Mouse (Mus musculus): ENCODE measurements at regions not wholly inside any gene's neighbourhood (a gene's known extent, or its start where the extent isn't known, plus 50 kb on each side); places are given as distances from the start of the nearest gene placed in this dataset.
A peak's percentile ranks its signal among the peaks of the same experiment; 100 is the strongest.

DNA sequence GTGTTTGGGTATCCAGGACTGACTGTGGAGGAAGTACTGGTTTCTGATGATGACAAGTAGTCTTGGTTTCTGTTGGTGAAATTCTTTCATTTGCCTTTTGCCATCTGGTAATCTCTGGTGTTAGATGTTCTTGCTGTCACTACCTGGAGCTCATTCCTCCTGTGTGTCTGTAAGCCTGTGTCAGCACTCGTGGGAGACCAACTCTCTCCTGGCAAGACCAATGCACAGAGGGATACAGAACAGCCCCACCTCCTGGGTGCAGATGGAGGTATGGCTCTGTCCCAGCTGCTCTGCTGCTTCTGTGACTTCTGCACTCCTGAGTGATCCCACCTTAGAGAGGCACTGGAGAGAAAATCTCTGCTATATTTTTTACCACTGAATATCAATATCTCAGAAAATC, 285.4 kb downstream of the Csnka2ip start:
- no peak for ATAC-seq
- WGBS: 62% methylated on average over 1 of the region's 1 CpGs
- Histone ChIP-seq H3K9ac (ENCODE audit: low read length) (no peak overlapping the region), H3K4me2 (ENCODE audit: low read length) (no peak overlapping the region), H3K9me3 (replicated peaks; ENCODE audit: control insufficient read depth, low read length) (no peaks in the 10 kb centered on the region), H3K27me3 (replicated peaks; ENCODE audit: control insufficient read depth, insufficient read depth, low read length) (no peaks in the 10 kb centered on the region), H3K4me3 (ENCODE audit: low read depth, low read length) (no peak overlapping the region), H3K36me3 (ENCODE audit: control insufficient read depth, insufficient read depth, low read length) (no peaks in the 10 kb centered on the region), H3K4me1 (ENCODE audit: control insufficient read depth, insufficient read depth, low read length) (no peaks in the 10 kb centered on the region), H3K27ac (ENCODE audit: low read depth, low read length) (no peak overlapping the region)
- DNase-seq (ENCODE audit: low spot score): no peak

DNA sequence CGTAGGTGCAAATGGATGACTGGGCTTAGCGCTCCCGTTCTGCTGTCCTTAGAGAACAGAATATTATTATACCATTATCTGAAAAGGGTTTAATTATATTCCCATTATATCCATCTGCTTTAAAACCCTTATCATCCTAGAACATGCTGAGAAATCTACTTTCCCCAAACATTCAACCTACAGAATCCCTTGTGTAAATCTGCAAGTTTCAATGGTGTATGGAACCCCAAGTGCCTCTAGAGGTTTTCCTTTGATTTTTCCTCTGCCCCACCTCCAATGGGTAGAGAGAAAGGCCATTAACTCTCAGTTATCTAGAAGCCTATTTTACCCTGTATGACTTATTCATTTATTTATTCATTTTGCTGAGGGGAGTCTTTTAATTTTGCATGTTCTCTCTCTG, 308.7 kb downstream of the Csnka2ip start:
- Histone ChIP-seq H3K4me1 (ENCODE audit: control insufficient read depth, insufficient read depth, low read length) (no peaks in the 10 kb centered on the region), H3K27me3 (replicated peaks; ENCODE audit: control insufficient read depth, insufficient read depth, low read length) (no peaks in the 10 kb centered on the region), H3K27ac (ENCODE audit: low read depth, low read length) (no peak overlapping the region), H3K4me2 (ENCODE audit: low read length) (no peak overlapping the region), H3K36me3 (ENCODE audit: control insufficient read depth, insufficient read depth, low read length) (no peaks in the 10 kb centered on the region), H3K9ac (ENCODE audit: low read length) (no peak overlapping the region), H3K9me3 (replicated peaks; ENCODE audit: control insufficient read depth, low read length) (no peaks in the 10 kb centered on the region), H3K4me3 (ENCODE audit: low read depth, low read length) (no peak overlapping the region)
- 91% methylated on average over 3 of the region's 3 CpGs for WGBS
- no peak for DNase-seq (ENCODE audit: low spot score)
- ATAC-seq: no peak

DNA sequence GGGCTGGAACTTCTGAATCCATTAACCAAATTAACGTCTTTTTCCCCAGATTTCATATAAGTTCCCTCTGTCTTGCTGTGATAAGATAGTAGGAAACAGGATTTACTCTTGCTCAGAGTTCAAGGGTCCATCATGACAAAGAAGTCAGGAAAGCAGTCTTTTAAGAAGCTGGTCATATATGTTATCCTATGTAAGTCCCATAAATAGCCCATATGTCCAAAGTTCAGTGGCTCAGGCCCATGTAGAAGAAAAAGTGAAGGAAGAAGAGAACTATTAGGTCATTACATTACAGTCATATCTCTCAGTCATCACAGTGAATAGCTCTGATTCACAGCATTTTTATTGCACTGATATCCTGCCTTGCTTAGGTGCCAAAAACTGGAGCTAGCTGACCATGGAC, 316.9 kb downstream of the Csnka2ip start:
- 81% methylated on average over 1 of the region's 1 CpGs for WGBS
- H3K9ac ChIP-seq (ENCODE audit: low read length): no peak overlapping the region
- no peaks in the 10 kb centered on the region for H3K9me3 ChIP-seq (replicated peaks; ENCODE audit: control insufficient read depth, low read length)
- DNase-seq (ENCODE audit: low spot score) (no peak), ATAC-seq (no peak)
- H3K27ac ChIP-seq (ENCODE audit: low read depth, low read length): no peak overlapping the region
- no peaks in the 10 kb centered on the region for H3K36me3 ChIP-seq (ENCODE audit: control insufficient read depth, insufficient read depth, low read length)
- H3K4me3 ChIP-seq (ENCODE audit: low read depth, low read length): no peak overlapping the region
- H3K4me1 ChIP-seq (ENCODE audit: control insufficient read depth, insufficient read depth, low read length): no peaks in the 10 kb centered on the region
- no peaks in the 10 kb centered on the region for H3K27me3 ChIP-seq (replicated peaks; ENCODE audit: control insufficient read depth, insufficient read depth, low read length)
- H3K4me2 ChIP-seq (ENCODE audit: low read length): no peak overlapping the region

DNA sequence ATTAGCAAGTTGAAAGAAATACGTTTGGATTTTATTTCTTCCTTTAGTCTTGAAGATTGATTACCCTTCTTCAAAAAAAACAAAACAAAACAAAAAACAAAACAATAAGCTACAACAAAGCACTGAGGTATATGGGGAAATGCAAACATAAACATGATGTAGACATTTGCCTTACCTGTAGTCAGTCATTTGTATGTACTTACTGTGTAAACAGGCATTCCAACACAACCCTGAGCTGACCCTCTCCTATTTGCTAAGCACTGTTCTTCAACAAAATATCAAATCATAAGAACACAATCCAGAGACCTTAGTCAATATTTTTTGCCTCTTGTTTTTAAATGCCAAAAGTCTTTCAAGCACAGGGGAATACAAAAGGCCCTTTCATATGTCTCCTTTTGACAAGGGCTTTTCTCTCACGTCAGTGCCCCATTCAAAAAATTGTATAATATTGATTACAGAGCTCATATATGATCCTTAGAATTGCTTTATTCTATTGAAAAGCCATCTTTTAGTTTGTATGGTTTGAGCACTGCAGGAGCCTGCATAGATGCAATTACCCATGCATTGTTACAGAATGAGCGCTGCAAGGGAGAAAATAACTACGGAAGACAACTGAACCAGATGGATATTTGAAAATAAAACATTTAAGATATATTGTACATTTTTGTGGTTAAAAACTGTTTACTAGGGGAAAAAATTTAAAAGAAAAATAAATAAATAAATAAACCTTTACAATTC, 326.2 kb downstream of the Csnka2ip start:
- Histone ChIP-seq H3K9ac (ENCODE audit: low read length) (no peak overlapping the region), H3K4me1 (ENCODE audit: control insufficient read depth, insufficient read depth, low read length) (peaks cover 9% of the 10 kb centered on the region; the same call in 1 of the 2 replicates), H3K27me3 (replicated peaks; ENCODE audit: control insufficient read depth, insufficient read depth, low read length) (no peaks in the 10 kb centered on the region), H3K9me3 (replicated peaks; ENCODE audit: control insufficient read depth, low read length) (no peaks in the 10 kb centered on the region), H3K27ac (ENCODE audit: low read depth, low read length) (no peak overlapping the region), H3K4me2 (ENCODE audit: low read length) (no peak overlapping the region), H3K36me3 (ENCODE audit: control insufficient read depth, insufficient read depth, low read length) (no peaks in the 10 kb centered on the region), H3K4me3 (ENCODE audit: low read depth, low read length) (no peak overlapping the region)
- 12% methylated on average over 4 of the region's 4 CpGs for WGBS
- peak; percentile 58 for ATAC-seq
- DNase-seq (ENCODE audit: low spot score): peak; percentile 18

DNA sequence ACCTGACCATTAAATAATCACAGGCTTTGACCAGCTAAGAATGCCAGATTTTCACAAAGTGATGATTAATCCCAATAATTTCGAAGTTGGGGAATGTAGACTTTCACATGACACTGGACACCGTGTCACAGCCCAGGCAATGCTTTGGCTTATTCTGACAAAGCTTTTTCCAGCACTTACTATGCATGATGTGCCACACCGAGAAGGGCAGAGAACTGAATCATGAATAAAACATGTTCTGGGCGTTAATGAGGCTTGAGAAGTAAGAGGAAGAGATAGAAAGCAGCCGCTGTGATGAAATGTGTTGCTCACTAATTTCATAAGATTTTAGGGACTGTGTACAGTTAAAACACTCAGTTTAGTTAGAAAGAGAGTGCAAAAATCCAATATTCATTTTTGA, 326.8 kb downstream of the Csnka2ip start:
- no peak overlapping the region for H3K4me2 ChIP-seq (ENCODE audit: low read length)
- ATAC-seq (peak; percentile 93), DNase-seq (ENCODE audit: low spot score) (peak; percentile 79)
- no peaks in the 10 kb centered on the region for H3K36me3 ChIP-seq (ENCODE audit: control insufficient read depth, insufficient read depth, low read length)
- H3K27me3 ChIP-seq (replicated peaks; ENCODE audit: control insufficient read depth, insufficient read depth, low read length): no peaks in the 10 kb centered on the region
- H3K9me3 ChIP-seq (replicated peaks; ENCODE audit: control insufficient read depth, low read length): no peaks in the 10 kb centered on the region
- peaks cover 9% of the 10 kb centered on the region; the same call in 1 of the 2 replicates for H3K4me1 ChIP-seq (ENCODE audit: control insufficient read depth, insufficient read depth, low read length)
- no peak overlapping the region for H3K4me3 ChIP-seq (ENCODE audit: low read depth, low read length)
- no peak overlapping the region for H3K27ac ChIP-seq (ENCODE audit: low read depth, low read length)
- no peak overlapping the region for H3K9ac ChIP-seq (ENCODE audit: low read length)
- WGBS: 7% methylated on average over 5 of the region's 5 CpGs

DNA sequence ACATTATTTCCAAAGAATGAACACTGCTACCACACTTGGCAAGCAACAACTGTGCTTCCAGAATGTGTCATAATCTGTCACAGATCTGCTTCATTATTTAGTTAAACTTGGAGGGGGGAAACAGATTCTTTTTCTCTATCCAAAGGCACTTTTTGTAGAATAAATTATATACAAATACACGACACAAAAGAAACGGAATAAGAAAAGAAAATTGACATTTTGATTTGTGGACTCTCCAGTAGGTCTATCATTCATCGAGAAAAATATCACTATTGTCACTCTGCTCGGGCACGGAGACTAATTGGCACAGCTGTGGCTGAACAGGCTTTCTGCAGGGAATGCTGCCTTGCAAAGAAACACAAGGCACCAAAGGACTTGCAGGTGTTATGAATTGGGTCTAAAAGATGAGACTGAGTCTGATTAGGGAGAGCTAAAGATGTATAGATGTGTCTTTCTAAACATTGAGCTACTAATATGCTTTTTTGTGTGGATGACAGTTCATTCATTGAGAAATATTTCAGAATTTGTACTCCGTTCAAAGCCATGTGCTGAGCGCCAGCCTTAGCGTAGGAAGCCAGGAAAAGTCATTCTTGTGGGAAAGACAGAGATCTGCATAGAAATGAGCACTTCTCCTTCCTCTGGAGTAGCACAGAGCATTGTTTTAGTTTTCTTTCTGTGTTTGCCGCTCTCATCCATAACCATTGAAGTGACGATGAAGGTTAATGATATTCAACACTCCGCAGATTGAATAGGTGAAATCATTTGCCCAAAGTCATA, 337.1 kb downstream of the Csnka2ip start:
- peak overlapping the region; percentile 17; the same call in 1 of the 2 replicates for H3K9ac ChIP-seq (ENCODE audit: low read length)
- no peaks in the 10 kb centered on the region for H3K36me3 ChIP-seq (ENCODE audit: control insufficient read depth, insufficient read depth, low read length)
- peak overlapping the region; percentile 28; the same call in 1 of the 2 replicates for H3K4me2 ChIP-seq (ENCODE audit: low read length)
- 32% methylated on average over 11 of the region's 11 CpGs for WGBS
- peak overlapping the region; percentile 54 for H3K27ac ChIP-seq (ENCODE audit: low read depth, low read length)
- peak; percentile 94 for ATAC-seq
- H3K4me3 ChIP-seq (ENCODE audit: low read depth, low read length): no peak overlapping the region
- H3K4me1 ChIP-seq (ENCODE audit: control insufficient read depth, insufficient read depth, low read length): peaks cover 7% of the 10 kb centered on the region
- no peaks in the 10 kb centered on the region for H3K27me3 ChIP-seq (replicated peaks; ENCODE audit: control insufficient read depth, insufficient read depth, low read length)
- no peaks in the 10 kb centered on the region for H3K9me3 ChIP-seq (replicated peaks; ENCODE audit: control insufficient read depth, low read length)
- DNase-seq (ENCODE audit: low spot score): peak; percentile 83

DNA sequence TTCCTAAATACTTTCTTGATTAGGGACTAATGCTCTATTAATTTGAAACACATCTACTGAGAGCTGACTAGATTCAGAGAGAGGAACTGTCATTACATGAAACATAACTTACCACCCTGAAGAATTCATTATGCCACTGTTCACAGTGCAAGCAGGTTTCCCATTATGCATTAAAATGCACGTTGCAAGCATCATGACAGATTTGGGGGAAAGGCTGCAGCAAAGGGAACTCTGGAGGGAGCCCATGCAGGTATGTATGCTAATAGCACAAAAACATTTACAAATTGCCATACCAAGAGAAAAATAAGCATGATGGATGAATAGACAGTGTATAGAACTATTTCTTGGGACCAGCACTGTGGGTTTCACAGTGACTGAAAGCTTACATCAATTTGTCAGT, 351.1 kb downstream of the Csnka2ip start:
- Histone ChIP-seq H3K4me3 (ENCODE audit: low read depth, low read length) (no peak overlapping the region), H3K4me2 (ENCODE audit: low read length) (no peak overlapping the region), H3K9me3 (replicated peaks; ENCODE audit: control insufficient read depth, low read length) (no peaks in the 10 kb centered on the region), H3K27ac (ENCODE audit: low read depth, low read length) (no peak overlapping the region), H3K4me1 (ENCODE audit: control insufficient read depth, insufficient read depth, low read length) (no peaks in the 10 kb centered on the region), H3K9ac (ENCODE audit: low read length) (no peak overlapping the region), H3K27me3 (replicated peaks; ENCODE audit: control insufficient read depth, insufficient read depth, low read length) (no peaks in the 10 kb centered on the region), H3K36me3 (ENCODE audit: control insufficient read depth, insufficient read depth, low read length) (no peaks in the 10 kb centered on the region)
- ATAC-seq (no peak), DNase-seq (ENCODE audit: low spot score) (no peak)
- WGBS: 21% methylated on average over 1 of the region's 1 CpGs

DNA sequence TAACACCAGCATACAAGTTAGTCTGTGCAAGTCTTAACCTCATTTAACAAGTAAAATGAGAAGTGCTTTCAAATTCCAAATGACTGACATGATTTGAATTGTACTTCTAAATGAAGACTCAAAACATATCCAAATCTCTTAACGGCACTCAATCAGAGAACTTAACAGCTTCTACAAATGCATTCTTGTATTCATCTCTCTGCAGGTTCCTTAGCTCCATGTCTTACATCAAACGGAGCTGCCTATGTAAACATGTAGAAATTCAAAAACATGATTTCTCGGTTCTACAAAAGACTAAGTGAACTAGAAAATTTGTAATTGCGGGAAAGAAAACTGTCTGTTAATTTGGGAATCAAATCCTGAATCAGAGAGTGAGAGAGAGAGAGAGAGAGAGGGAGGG, 353.5 kb downstream of the Csnka2ip start:
- Histone ChIP-seq H3K9ac (ENCODE audit: low read length) (no peak overlapping the region), H3K36me3 (ENCODE audit: control insufficient read depth, insufficient read depth, low read length) (no peaks in the 10 kb centered on the region), H3K4me1 (ENCODE audit: control insufficient read depth, insufficient read depth, low read length) (no peaks in the 10 kb centered on the region; the same call in 1 of the 2 replicates), H3K9me3 (replicated peaks; ENCODE audit: control insufficient read depth, low read length) (no peaks in the 10 kb centered on the region), H3K4me3 (ENCODE audit: low read depth, low read length) (no peak overlapping the region), H3K4me2 (ENCODE audit: low read length) (no peak overlapping the region), H3K27ac (ENCODE audit: low read depth, low read length) (no peak overlapping the region), H3K27me3 (replicated peaks; ENCODE audit: control insufficient read depth, insufficient read depth, low read length) (no peaks in the 10 kb centered on the region)
- peak; percentile 57 for ATAC-seq
- DNase-seq (ENCODE audit: low spot score): peak; percentile 46
- WGBS: 5% methylated on average over 4 of the region's 4 CpGs

DNA sequence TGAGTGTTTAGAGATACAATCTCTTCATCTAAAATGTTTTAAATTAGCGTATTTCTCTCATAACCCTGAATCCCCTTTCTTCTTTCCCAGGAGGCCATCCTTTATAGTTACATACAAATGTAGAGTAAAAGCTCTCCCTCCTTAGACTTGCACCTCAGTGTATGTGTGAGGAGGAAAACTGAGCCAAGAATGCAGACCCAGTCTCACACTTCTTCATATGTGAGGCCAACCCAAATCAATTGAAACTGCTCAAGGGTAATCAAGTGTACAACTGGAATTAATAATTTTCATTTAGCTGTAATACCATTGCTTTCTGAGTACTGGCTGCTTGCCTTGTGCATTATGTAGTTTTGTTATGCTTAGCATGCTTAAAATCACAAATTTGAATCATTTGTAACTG, 356.3 kb downstream of the Csnka2ip start:
- Histone ChIP-seq H3K4me3 (ENCODE audit: low read depth, low read length) (no peak overlapping the region), H3K27me3 (replicated peaks; ENCODE audit: control insufficient read depth, insufficient read depth, low read length) (no peaks in the 10 kb centered on the region), H3K4me2 (ENCODE audit: low read length) (no peak overlapping the region), H3K36me3 (ENCODE audit: control insufficient read depth, insufficient read depth, low read length) (no peaks in the 10 kb centered on the region), H3K27ac (ENCODE audit: low read depth, low read length) (no peak overlapping the region), H3K9ac (ENCODE audit: low read length) (no peak overlapping the region), H3K9me3 (replicated peaks; ENCODE audit: control insufficient read depth, low read length) (no peaks in the 10 kb centered on the region), H3K4me1 (ENCODE audit: control insufficient read depth, insufficient read depth, low read length) (no peaks in the 10 kb centered on the region; the same call in 1 of the 2 replicates)
- ATAC-seq (peak; percentile 52; the same call in 1 of the 2 replicates), DNase-seq (ENCODE audit: low spot score) (peak; percentile 30)
- WGBS: 92% methylated on average over 1 of the region's 1 CpGs

All from forebrain, embryonic 14.5 days (tissue).